Mouse (Mus musculus) testis, postnatal 10 days (tissue): ENCODE measurements around the gene Vmn1r93.
"Not testable (repeated sequence)": the region's sequence is repeated elsewhere in the genome, so short reads cannot be mapped to it uniquely, and the experiment has no call there.

ENCODE experiments used
- DNase-seq: peaks from one replicate; pipeline ENCODE4 v3.0.0; 2021; ENCODE audit warnings: low spot score

Vmn1r93 gene

GRCm38 (mm10) chr7:20138988-20139387, at the start of gene Vmn1r93:
Gene Vmn1r93 (minus strand): TSS chr7:20139088.
- DNase-seq: not testable (repeated sequence)

- DNase-seq: not testable (repeated sequence)
Measured at GRCm38 (mm10) chr7:20168277-20168676, 29.4 kb upstream of the Vmn1r93 start, which contains the start of gene Vmn1r94. Gene Vmn1r94 (minus strand): TSS chr7:20168377.

- DNase-seq: not testable (repeated sequence)
Measured at GRCm38 (mm10) chr7:20122479-20122878, 16.4 kb downstream of the Vmn1r93 start, which contains the start of gene Gm16442. Gene Gm16442 (minus strand): TSS chr7:20122579.

GRCm38 (mm10) chr7:20099380-20099779, 39.5 kb downstream of the Vmn1r93 start, which contains the start of gene Vmn1r91:
Gene Vmn1r91 (plus strand): TSS chr7:20099680.
- DNase-seq: not testable (repeated sequence)
